Mouse (Mus musculus): ENCODE measurements at regions not wholly inside any gene's neighbourhood (a gene's known extent, or its start where the extent isn't known, plus 50 kb on each side); places are given as distances from the start of the nearest gene placed in this dataset.

GRCm38 (mm10) chr10:46006319-46006718 is 428.7 kb downstream of the Hace1 start:
- H3K4me3 ChIP-seq (ENCODE audit: insufficient read depth, low read length): no peak overlapping the region
- H3K4me1 ChIP-seq (ENCODE audit: control insufficient read depth, insufficient read depth, low read length): no peaks in the 10 kb centered on the region
- TF ChIP-seq POLR2A (IDR thresholded peaks at IDR 0.05; ENCODE audit: extremely low read depth, insufficient read depth, low read length) (no peak), CTCF (IDR thresholded peaks at IDR 0.05; ENCODE audit: extremely low read depth, insufficient read depth, low read length) (no peak)
- H3K27ac ChIP-seq (ENCODE audit: insufficient read depth, low read length): no peak overlapping the region

- TF ChIP-seq POLR2A (IDR thresholded peaks at IDR 0.05; ENCODE audit: extremely low read depth, insufficient read depth, low read length) (no peak), CTCF (IDR thresholded peaks at IDR 0.05; ENCODE audit: extremely low read depth, insufficient read depth, low read length) (peak; percentile 96)
- Histone ChIP-seq H3K4me3 (ENCODE audit: insufficient read depth, low read length) (no peak overlapping the region), H3K4me1 (ENCODE audit: control insufficient read depth, insufficient read depth, low read length) (no peaks in the 10 kb centered on the region), H3K27ac (ENCODE audit: insufficient read depth, low read length) (no peak overlapping the region)
These were observed 434.4 kb downstream of the Hace1 start for GRCm38 (mm10) chr10:46011916-46012596.

GRCm38 (mm10) chr10:46012599-46012998 is 435.0 kb downstream of the Hace1 start:
- no peak overlapping the region for H3K4me3 ChIP-seq (ENCODE audit: insufficient read depth, low read length)
- TF ChIP-seq POLR2A (IDR thresholded peaks at IDR 0.05; ENCODE audit: extremely low read depth, insufficient read depth, low read length) (no peak), CTCF (IDR thresholded peaks at IDR 0.05; ENCODE audit: extremely low read depth, insufficient read depth, low read length) (no peak)
- H3K27ac ChIP-seq (ENCODE audit: insufficient read depth, low read length): no peak overlapping the region
- H3K4me1 ChIP-seq (ENCODE audit: control insufficient read depth, insufficient read depth, low read length): no peaks in the 10 kb centered on the region

GRCm38 (mm10) chr10:46016295-46016694 is 438.7 kb downstream of the Hace1 start:
- no peak overlapping the region for H3K27ac ChIP-seq (ENCODE audit: insufficient read depth, low read length)
- no peak for TF ChIP-seq POLR2A (IDR thresholded peaks at IDR 0.05; ENCODE audit: extremely low read depth, insufficient read depth, low read length)
- no peak overlapping the region for H3K4me3 ChIP-seq (ENCODE audit: insufficient read depth, low read length)
- no peaks in the 10 kb centered on the region for H3K4me1 ChIP-seq (ENCODE audit: control insufficient read depth, insufficient read depth, low read length)

- Histone ChIP-seq H3K27ac (ENCODE audit: insufficient read depth, low read length) (peak overlapping the region; percentile 75; the same call in 1 of the 2 replicates), H3K4me3 (ENCODE audit: insufficient read depth, low read length) (no peak overlapping the region)
- TF ChIP-seq POLR2A (IDR thresholded peaks at IDR 0.05; ENCODE audit: extremely low read depth, insufficient read depth, low read length): no peak
- TF ChIP-seq CTCF (IDR thresholded peaks at IDR 0.05; ENCODE audit: extremely low read depth, insufficient read depth, low read length): no peak
These were observed 468.0 kb downstream of the Hace1 start for GRCm38 (mm10) chr10:46045474-46046093.

GRCm38 (mm10) chr10:46046094-46046749 is 468.6 kb downstream of the Hace1 start:
- TF ChIP-seq POLR2A (IDR thresholded peaks at IDR 0.05; ENCODE audit: extremely low read depth, insufficient read depth, low read length) (no peak), CTCF (IDR thresholded peaks at IDR 0.05; ENCODE audit: extremely low read depth, insufficient read depth, low read length) (no peak)
- H3K27ac ChIP-seq (ENCODE audit: insufficient read depth, low read length): no peak overlapping the region
- no peak overlapping the region for H3K4me3 ChIP-seq (ENCODE audit: insufficient read depth, low read length)
- peaks cover 2% of the 10 kb centered on the region; the same call in 1 of the 2 replicates for H3K4me1 ChIP-seq (ENCODE audit: control insufficient read depth, insufficient read depth, low read length)

More at GRCm38 (mm10) chr10:46045474-46046093, 468.0 kb downstream of the Hace1 start:
- peaks cover 2% of the 10 kb centered on the region; the same call in 1 of the 2 replicates for H3K4me1 ChIP-seq (ENCODE audit: control insufficient read depth, insufficient read depth, low read length)

- Histone ChIP-seq H3K27ac (ENCODE audit: insufficient read depth, low read length) (no peak overlapping the region), H3K4me1 (ENCODE audit: control insufficient read depth, insufficient read depth, low read length) (peaks cover 2% of the 10 kb centered on the region; the same call in 1 of the 2 replicates), H3K4me3 (ENCODE audit: insufficient read depth, low read length) (no peak overlapping the region)
- TF ChIP-seq POLR2A (IDR thresholded peaks at IDR 0.05; ENCODE audit: extremely low read depth, insufficient read depth, low read length) (no peak), CTCF (IDR thresholded peaks at IDR 0.05; ENCODE audit: extremely low read depth, insufficient read depth, low read length) (no peak)
These were observed 469.3 kb downstream of the Hace1 start for GRCm38 (mm10) chr10:46046890-46047414.

GRCm38 (mm10) chr10:46047591-46047990 is 470.0 kb downstream of the Hace1 start:
- no peak overlapping the region for H3K4me3 ChIP-seq (ENCODE audit: insufficient read depth, low read length)
- peaks cover 2% of the 10 kb centered on the region; the same call in 1 of the 2 replicates for H3K4me1 ChIP-seq (ENCODE audit: control insufficient read depth, insufficient read depth, low read length)
- TF ChIP-seq CTCF (IDR thresholded peaks at IDR 0.05; ENCODE audit: extremely low read depth, insufficient read depth, low read length) (no peak), POLR2A (IDR thresholded peaks at IDR 0.05; ENCODE audit: extremely low read depth, insufficient read depth, low read length) (no peak)
- no peak overlapping the region for H3K27ac ChIP-seq (ENCODE audit: insufficient read depth, low read length)

GRCm38 (mm10) chr10:46057362-46058198 is 480.0 kb downstream of the Hace1 start:
- Histone ChIP-seq H3K27ac (ENCODE audit: insufficient read depth, low read length) (no peak overlapping the region), H3K4me3 (ENCODE audit: insufficient read depth, low read length) (no peak overlapping the region)
- TF ChIP-seq POLR2A (IDR thresholded peaks at IDR 0.05; ENCODE audit: extremely low read depth, insufficient read depth, low read length): no peak
- TF ChIP-seq CTCF (IDR thresholded peaks at IDR 0.05; ENCODE audit: extremely low read depth, insufficient read depth, low read length): peak; percentile 46; the same call in 1 of the 2 replicates

More at GRCm38 (mm10) chr10:46057362-46058198, 480.0 kb downstream of the Hace1 start:
- H3K4me1 ChIP-seq (ENCODE audit: control insufficient read depth, insufficient read depth, low read length): no peaks in the 10 kb centered on the region
